Mouse (Mus musculus) kidney, postnatal 0 days (tissue): ENCODE measurements around the gene Nfe2l1. TPM values are rescaled to one million over a fixed set of nuclear protein-coding genes. Genes with fewer than 3 reads are reported as not detected.

Experiments used
- ATAC-seq: fragments of 200-750 bp; cut with Nextera tagmentation; replicated peaks from 2 replicates; pipeline ENCODE4 v1.8.0; 2017; ENCODE audit warnings: low read depth, moderate number of reproducible peaks, moderate TSS enrichment, moderate library complexity; ENCODE audit not compliant: low FRiP score
- DNase-seq: peaks from one replicate; pipeline ENCODE4 v3.0.0-alpha.2; 2016; ENCODE audit warnings: low spot score
- H3K27ac ChIP-seq: fragments of 300-500 bp; sonication (generic); 2 replicates; pipeline ENCODE4 v1.5.1; 2014; ENCODE audit warnings: mild to moderate bottlenecking
- H3K27me3 ChIP-seq: fragments of 300-500 bp; sonication (generic); 2 replicates; pipeline ENCODE4 v1.6.1; 2014; ENCODE audit warnings: low read length, mixed read lengths; ENCODE audit not compliant: insufficient read depth
- H3K36me3 ChIP-seq: fragments of 300-500 bp; sonication (generic); 2 replicates; pipeline ENCODE4 v1.6.1; 2014; ENCODE audit warnings: low read length, mixed read lengths; ENCODE audit not compliant: insufficient read depth
- H3K4me1 ChIP-seq: fragments of 300-500 bp; sonication (generic); replicated peaks from 2 replicates; pipeline ENCODE4 v1.6.1; 2014; ENCODE audit warnings: antibody characterized with exemption, low read length, mixed read lengths; ENCODE audit not compliant: insufficient read depth
- H3K4me2 ChIP-seq: fragments of 300-500 bp; sonication (generic); 2 replicates; pipeline ENCODE4 v1.6.1; 2014; ENCODE audit warnings: mild to moderate bottlenecking, low read length, moderate library complexity, mixed read lengths
- H3K4me3 ChIP-seq: fragments of 300-500 bp; sonication (generic); replicated peaks from 2 replicates; pipeline ENCODE4 v1.5.1; 2014; ENCODE audit warnings: low read depth, low read length
- H3K9ac ChIP-seq: fragments of 300-500 bp; sonication (generic); 2 replicates; pipeline ENCODE4 v1.6.1; 2014; ENCODE audit warnings: low read depth, low read length
- H3K9me3 ChIP-seq: fragments of 300-500 bp; sonication (generic); replicated peaks from 2 replicates; pipeline ENCODE4 v1.6.1; 2016; ENCODE audit warnings: low read length, inconsistent platforms, mixed read lengths
- CTCF ChIP-seq: IDR thresholded peaks from 2 replicates; pipeline ENCODE4 v1.5.1; 2016; ENCODE audit warnings: antibody characterized with exemption, low read depth, mild to moderate bottlenecking, moderate library complexity
- WGBS: fragments of 180-500 bp; shearing (Covaris S2); extraction: QIAGEN DNeasy Blood & Tissue Kit; methylation state at CpG from one replicate; pipeline ENCODE4 v1.1.7; 2014; 5-methylcytosine and 5-hydroxymethylcytosine counted together
- polyA plus RNA-seq: library from polyadenylated mRNA; unstranded; fragments of >200 nt; fragmentation: Nextera tagmentation; extraction: Ambion mirVana; gene quantifications from 2 replicates; pipeline ENCODE4 v1.2.1, GENCODE M21; 2015

The Nfe2l1 gene
- polyA plus RNA-seq, 1 experiment from 2014 or later: 77.3 TPM

DNA sequence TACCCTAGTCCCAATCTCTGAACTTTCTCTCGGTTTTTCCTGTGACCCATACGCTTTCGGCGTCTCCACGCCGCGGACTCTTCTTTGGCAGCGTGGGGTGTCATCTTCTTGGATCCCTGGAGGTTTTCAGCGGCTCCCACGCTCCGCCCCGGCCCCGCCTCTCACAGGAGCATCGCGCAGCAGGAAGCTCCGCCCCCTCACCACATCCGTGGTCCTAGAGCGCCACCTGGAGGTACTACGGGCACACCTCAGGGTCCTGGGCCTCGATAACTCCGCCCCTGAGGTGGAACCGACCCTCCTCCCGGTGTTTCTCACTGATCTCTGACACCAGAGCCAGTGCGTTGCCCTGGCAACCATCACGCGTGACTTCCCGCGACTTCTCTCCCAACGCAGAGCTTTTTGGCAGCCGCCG lies 32.1 kb upstream of the Nfe2l1 start:
- Histone ChIP-seq H3K4me2 (peak overlapping the region; percentile 89), H3K27ac (peak overlapping the region; percentile 50; the same call in 1 of the 2 replicates), H3K27me3 (no peaks in the 10 kb centered on the region), H3K4me3 (peak overlapping the region; percentile 43), H3K36me3 (no peaks in the 10 kb centered on the region), H3K9ac (no peak overlapping the region; the same call in 1 of the 2 replicates), H3K4me1 (peaks cover 21% of the 10 kb centered on the region), H3K9me3 (no peaks in the 10 kb centered on the region)
- ATAC-seq: peak; percentile 81
- DNase-seq: peak; percentile 98
- peak; percentile 98 for TF ChIP-seq CTCF
- under 1% methylated on average over 31 of the region's 31 CpGs for WGBS

DNA sequence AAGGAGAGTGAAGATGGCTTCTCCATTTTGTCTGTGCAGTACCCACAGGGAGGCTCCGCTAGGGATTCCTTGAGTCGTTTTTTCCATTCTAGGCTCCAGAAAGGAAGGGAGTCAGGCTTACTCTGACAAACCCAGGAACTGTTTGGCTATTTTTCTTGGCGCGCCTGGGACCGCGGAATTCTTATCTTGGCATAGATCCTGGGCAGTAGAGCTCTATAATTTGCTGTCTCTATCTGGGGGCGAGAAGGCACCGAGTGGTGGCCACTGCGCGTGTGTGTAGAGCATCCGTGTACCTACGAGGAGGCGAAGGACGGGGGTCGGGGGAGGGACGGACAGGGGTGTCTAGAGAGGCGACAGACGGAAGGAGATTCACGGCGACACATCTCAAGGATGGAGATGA lies 31.7 kb upstream of the Nfe2l1 start:
- TF ChIP-seq CTCF: no peak
- peak overlapping the region; percentile 46 for H3K9ac ChIP-seq
- under 1% methylated on average over 20 of the region's 20 CpGs for WGBS
- H3K4me1 ChIP-seq: peaks cover 21% of the 10 kb centered on the region
- H3K27ac ChIP-seq: peak overlapping the region; percentile 50
- H3K9me3 ChIP-seq: no peaks in the 10 kb centered on the region
- DNase-seq: peak; percentile 80
- H3K4me3 ChIP-seq: peak overlapping the region; percentile 43
- no peaks in the 10 kb centered on the region for H3K27me3 ChIP-seq
- peak; percentile 18; the same call in 1 of the 2 replicates for ATAC-seq
- H3K4me2 ChIP-seq: peak overlapping the region; percentile 89
- no peaks in the 10 kb centered on the region for H3K36me3 ChIP-seq

DNA sequence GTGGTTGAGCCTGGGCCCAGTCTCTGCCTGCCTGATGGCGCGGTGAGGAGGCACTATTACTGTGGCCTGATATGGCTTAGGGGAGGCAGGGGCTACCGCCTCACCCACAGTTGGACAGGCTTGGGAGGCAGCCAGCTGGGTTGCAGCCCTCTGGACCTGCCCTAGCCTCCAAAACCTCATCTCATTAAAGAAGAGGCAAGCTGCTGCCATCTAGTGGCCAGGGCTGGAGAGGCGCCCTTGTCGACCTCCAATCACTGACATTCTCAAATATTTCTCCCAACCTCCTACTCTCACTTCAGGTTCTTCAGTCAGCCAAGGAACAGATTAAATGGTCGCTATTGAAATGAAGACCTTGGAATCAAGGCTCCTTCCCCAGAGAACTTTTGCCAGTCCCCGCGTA lies 30.8 kb upstream of the Nfe2l1 start:
- peak; percentile 40; the same call in 1 of the 2 replicates for ATAC-seq
- Histone ChIP-seq H3K4me1 (peaks cover 21% of the 10 kb centered on the region), H3K4me3 (no peak overlapping the region), H3K4me2 (peak overlapping the region; percentile 89; the same call in 1 of the 2 replicates), H3K27me3 (no peaks in the 10 kb centered on the region), H3K9me3 (no peaks in the 10 kb centered on the region), H3K9ac (no peak overlapping the region), H3K27ac (0 out of 2 replicates have a peak overlapping the region, but pooled peaks have one; percentile 50), H3K36me3 (no peaks in the 10 kb centered on the region)
- DNase-seq: peak; percentile 90
- 10% methylated on average over 8 of the region's 8 CpGs for WGBS
- TF ChIP-seq CTCF: peak; percentile 95

DNA sequence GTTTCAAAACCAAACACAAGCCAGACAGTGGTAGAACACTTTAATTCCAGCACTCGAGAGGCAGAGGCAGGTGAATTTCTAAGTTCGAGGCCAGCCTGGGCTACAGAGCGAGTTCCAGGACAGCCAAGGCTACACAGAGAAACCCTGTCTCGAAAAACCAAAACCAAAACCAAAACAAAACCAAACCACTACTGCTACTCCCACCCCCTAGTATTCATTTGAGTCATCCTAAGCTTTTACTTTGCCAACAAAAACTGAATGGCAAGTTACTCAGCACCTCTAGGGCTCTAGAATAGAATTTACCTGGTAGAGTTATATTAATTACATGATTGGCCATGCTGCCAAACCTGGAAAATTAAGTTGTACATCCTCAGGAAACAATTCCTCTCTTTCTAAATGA lies 29.9 kb upstream of the Nfe2l1 start:
- no peak overlapping the region for H3K27ac ChIP-seq
- no peaks in the 10 kb centered on the region for H3K27me3 ChIP-seq
- H3K4me3 ChIP-seq: no peak overlapping the region
- H3K4me1 ChIP-seq: peaks cover 21% of the 10 kb centered on the region
- no peak for ATAC-seq
- WGBS: 86% methylated on average over 4 of the region's 4 CpGs
- no peak for DNase-seq
- H3K9ac ChIP-seq: no peak overlapping the region
- no peak overlapping the region for H3K4me2 ChIP-seq
- H3K36me3 ChIP-seq: no peaks in the 10 kb centered on the region; the same call in 1 of the 2 replicates
- no peak for TF ChIP-seq CTCF
- no peaks in the 10 kb centered on the region for H3K9me3 ChIP-seq

DNA sequence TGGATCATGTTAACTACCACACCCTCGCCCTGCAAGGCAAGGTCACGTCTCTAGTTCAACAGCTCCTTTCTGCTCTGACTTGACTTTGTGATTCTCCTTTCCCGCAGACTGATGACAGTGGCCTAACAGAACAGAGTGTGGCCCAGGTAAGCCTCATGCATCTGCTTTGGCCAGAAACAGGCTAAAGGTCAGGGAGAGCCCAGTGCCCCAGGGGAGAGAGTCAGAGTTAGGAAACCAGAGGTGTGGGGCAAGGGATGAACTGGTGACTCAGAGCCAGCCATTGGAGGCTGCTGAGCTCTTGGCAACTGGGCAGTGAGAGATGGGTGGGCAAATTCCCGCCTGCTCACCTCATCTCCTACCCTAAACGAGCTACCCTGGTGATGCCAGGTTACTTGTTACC lies 27.7 kb upstream of the Nfe2l1 start:
- Histone ChIP-seq H3K4me1 (peaks cover 12% of the 10 kb centered on the region), H3K4me3 (no peak overlapping the region), H3K9me3 (no peaks in the 10 kb centered on the region), H3K36me3 (no peaks in the 10 kb centered on the region; the same call in 1 of the 2 replicates), H3K27ac (no peak overlapping the region), H3K9ac (no peak overlapping the region), H3K27me3 (no peaks in the 10 kb centered on the region), H3K4me2 (no peak overlapping the region)
- TF ChIP-seq CTCF: no peak
- no peak for ATAC-seq
- no peak for DNase-seq
- WGBS: 71% methylated on average over 5 of the region's 5 CpGs

DNA sequence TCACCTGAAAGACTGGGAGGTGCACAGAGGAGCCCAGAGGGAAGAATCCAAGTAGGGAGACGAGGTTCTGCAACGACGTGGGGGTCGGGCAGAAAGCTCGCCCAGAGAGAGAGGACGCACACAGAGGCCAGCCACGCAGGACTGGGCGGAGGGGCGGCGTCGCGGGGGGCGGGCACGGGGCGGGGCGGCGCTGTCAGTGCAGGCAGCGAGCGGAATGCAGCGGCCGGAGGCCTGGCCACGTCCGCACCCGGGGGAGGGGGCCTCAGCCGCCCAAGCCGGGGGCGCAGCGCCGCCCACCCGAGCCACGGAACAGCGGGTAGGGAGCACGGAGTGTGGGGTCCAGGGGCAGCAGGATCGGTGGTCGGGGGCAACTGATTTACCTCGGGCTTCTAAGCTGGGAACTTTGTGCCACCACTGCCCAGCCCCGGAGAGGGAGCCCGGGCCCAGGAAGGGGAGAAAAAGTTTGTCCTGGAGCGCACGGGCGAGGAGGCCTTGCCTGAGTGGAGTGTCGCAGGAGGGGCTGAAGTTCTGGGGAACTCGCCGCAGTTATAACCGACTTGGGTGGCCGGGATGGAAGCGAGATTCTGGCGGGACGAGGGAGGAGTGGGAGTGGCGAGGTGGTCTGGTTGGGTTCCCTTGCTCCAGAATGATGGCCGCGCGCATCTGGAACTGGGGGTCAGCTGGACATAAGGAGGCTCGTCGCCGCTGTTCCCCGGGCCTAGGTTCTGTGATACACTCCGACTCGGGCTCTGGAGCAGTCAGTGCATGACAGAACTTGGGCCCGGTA lies 20.1 kb upstream of the Nfe2l1 start, which contains the start of gene Copz2:
Gene Copz2 (plus strand): TSS at position 190 of the 787 bp plus-strand sequence.
- no peaks in the 10 kb centered on the region; the same call in 1 of the 2 replicates for H3K36me3 ChIP-seq
- no peaks in the 10 kb centered on the region for H3K9me3 ChIP-seq
- H3K4me3 ChIP-seq: peak within 1 kb of the TSS; percentile 67
- peak within 1 kb of the TSS; percentile 86 for H3K4me2 ChIP-seq
- ATAC-seq: 0 out of 2 replicates have a peak, but pooled peaks have one; percentile 56
- no peaks in the 10 kb centered on the region for H3K27me3 ChIP-seq
- WGBS: under 1% methylated on average over 53 of the region's 60 CpGs
- H3K4me1 ChIP-seq: 0 out of 2 replicates have a peak, but pooled peaks cover 5% of the 10 kb centered on the region
- TF ChIP-seq CTCF: no peak
- H3K27ac ChIP-seq: peak within 1 kb of the TSS; percentile 42; the same call in 1 of the 2 replicates
- H3K9ac ChIP-seq: peak within 1 kb of the TSS; percentile 71
- peak; percentile 70 for DNase-seq
